Mouse (Mus musculus): Measurements from ENCODE around the gene Capns2.

DNA sequence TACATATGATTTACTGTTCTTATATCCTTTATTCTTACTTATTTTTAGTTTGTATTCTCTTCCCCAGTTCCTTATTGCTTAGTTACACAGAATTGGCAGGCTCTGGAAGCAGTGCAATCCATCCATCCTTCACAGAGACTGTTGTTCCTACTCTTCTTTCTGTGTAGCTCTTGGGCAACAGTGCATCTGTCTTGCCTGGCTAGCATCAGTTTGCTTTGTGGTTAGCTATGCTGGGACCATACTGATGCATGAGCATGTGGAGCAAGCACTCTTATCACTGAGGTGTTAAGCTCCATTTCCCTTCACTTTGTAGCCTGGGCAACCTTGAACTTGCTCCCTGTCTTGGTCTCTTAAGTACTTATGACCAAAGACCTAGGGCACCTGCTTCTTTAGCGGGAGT, 39.2 kb upstream of the Capns2 start:
- TF ChIP-seq JUND (IDR thresholded peaks at IDR 0.05; ENCODE audit: low read depth, low read length) (no peak), POLR2A (IDR thresholded peaks at IDR 0.05; ENCODE audit: control insufficient read depth in 1 of 2, insufficient read depth in 1 of 2, low read depth in 1 of 2, low read length in 2 of 2, poor library complexity in 1 of 2) (no peak), CHD1 (IDR thresholded peaks at IDR 0.05; ENCODE audit: low read depth, low read length) (no peak), KAT2A (conservative IDR thresholded peaks at IDR 0.05; ENCODE audit: low read depth, low read length) (no peak)
